Mouse (Mus musculus) lung, postnatal 4 days (tissue): ENCODE data around the gene Poldip3.

Experiments used
- DNase-seq, 2 experiments: peaks; one replicate each; pipeline ENCODE4 v3.0.0; 2021

Gene Poldip3

GRCm38 (mm10) chr15:83124625-83125024 is 24.6 kb downstream of the Poldip3 start:
- DNase-seq, result no peak

GRCm38 (mm10) chr15:83122566-83123145 is 26.5 kb downstream of the Poldip3 start, which contains the start of gene Rrp7a:
Gene Rrp7a, minus strand, starts transcription at chr15:83122801.
- DNase-seq, result peak; percentile 94 to 95

GRCm38 (mm10) chr15:83121709-83122565 is 27.2 kb downstream of the Poldip3 start:
- peak; percentile 50 to 55 for DNase-seq

- DNase-seq, result peak in 1 of 2 experiments; percentile 47
These were observed 30.8 kb downstream of the Poldip3 start for GRCm38 (mm10) chr15:83118360-83118759.

- no peak for DNase-seq
These were observed 34.1 kb downstream of the Poldip3 start for GRCm38 (mm10) chr15:83115071-83115470.

- DNase-seq, result no peak
These were observed 35.1 kb downstream of the Poldip3 start for GRCm38 (mm10) chr15:83114106-83114505.

GRCm38 (mm10) chr15:83112898-83113297 is 36.3 kb downstream of the Poldip3 start:
- peak; percentile 78 to 84 for DNase-seq

GRCm38 (mm10) chr15:83111874-83112273 is 37.3 kb downstream of the Poldip3 start:
- DNase-seq, result no peak

- DNase-seq, result no peak
These were observed 37.9 kb downstream of the Poldip3 start for GRCm38 (mm10) chr15:83111290-83111689.

- DNase-seq, result no peak
These were observed 41.4 kb downstream of the Poldip3 start for GRCm38 (mm10) chr15:83107814-83108213.

GRCm38 (mm10) chr15:83106426-83106825 is 42.8 kb downstream of the Poldip3 start:
- no peak for DNase-seq

GRCm38 (mm10) chr15:83103111-83103510 is 46.1 kb downstream of the Poldip3 start:
- DNase-seq, result no peak

- DNase-seq, result no peak
These were observed 48.9 kb downstream of the Poldip3 start for GRCm38 (mm10) chr15:83100332-83100662.

GRCm38 (mm10) chr15:83099533-83100331 is 49.5 kb downstream of the Poldip3 start:
- peak; percentile 96 for DNase-seq

GRCm38 (mm10) chr15:83095950-83096349 is 53.2 kb downstream of the Poldip3 start:
- DNase-seq, result no peak

GRCm38 (mm10) chr15:83093687-83094086 is 55.5 kb downstream of the Poldip3 start:
- no peak for DNase-seq

GRCm38 (mm10) chr15:83090874-83091273 is 58.3 kb downstream of the Poldip3 start:
- no peak for DNase-seq

GRCm38 (mm10) chr15:83089429-83089605 is 59.9 kb downstream of the Poldip3 start, which contains the start of gene Serhl:
Gene Serhl, plus strand, starts transcription at chr15:83089506.
- no peak for DNase-seq

GRCm38 (mm10) chr15:83088495-83089428 is 60.4 kb downstream of the Poldip3 start:
- DNase-seq, result no peak

- DNase-seq, result no peak
These were observed 62.4 kb downstream of the Poldip3 start for GRCm38 (mm10) chr15:83086636-83087328.

GRCm38 (mm10) chr15:83085901-83086300 is 63.3 kb downstream of the Poldip3 start:
- peak; percentile 51 to 66 for DNase-seq

GRCm38 (mm10) chr15:83084022-83084640 is 65.1 kb downstream of the Poldip3 start:
- no peak for DNase-seq
